Comparison of ENCODE assay signal across 28 mouse cellular contexts in genomic region chr6:100542154-100542997, GRCm38 (mm10).
DNase-seq lines count a peak whose midpoint lies in the region; ATAC-seq and TF ChIP-seq lines count a peak whose summit lies in the region.
"Had no signal": no experiment of that assay in that cellular context is flagged by ENCODE, and none has a peak within 500 bp of the region (broad histone marks: within the 10 kb centered on the region; RNA-seq: fewer than 3 reads in every experiment).

No protein-coding gene starts in this region.

- H3K4me3 ChIP-seq in forebrain, postnatal 0 days (ENCODE audit: low read depth, low read length): no peak overlapping the region
- H3K4me3 ChIP-seq in forebrain, embryonic 10.5 days: no peak overlapping the region
- no peak overlapping the region for H3K4me3 ChIP-seq in midbrain, embryonic 16.5 days (ENCODE audit: low read depth, low read length)
- H3K4me3 ChIP-seq in midbrain, embryonic 14.5 days (replicated peaks; ENCODE audit: low read depth, low read length): no peak overlapping the region
- no peak overlapping the region for H3K4me3 ChIP-seq in hindbrain, postnatal 0 days (ENCODE audit: low read length)
- no peak overlapping the region for H3K4me3 ChIP-seq in heart, embryonic 10.5 days
- H3K4me3 ChIP-seq: layer of hippocampus, adult 2 months; liver, embryonic 12.5 days; neural tube, embryonic 12.5 days; stomach, embryonic 15.5 days had no signal

- H3K27ac ChIP-seq in forebrain, postnatal 0 days (ENCODE audit: low read depth, low read length): no peak overlapping the region
- H3K27ac ChIP-seq in forebrain, embryonic 10.5 days: no peak overlapping the region
- no peak overlapping the region for H3K27ac ChIP-seq in midbrain, embryonic 16.5 days (ENCODE audit: low read length)
- no peak overlapping the region for H3K27ac ChIP-seq in midbrain, embryonic 14.5 days (replicated peaks; ENCODE audit: low read depth, low read length)
- H3K27ac ChIP-seq in hindbrain, postnatal 0 days: no peak overlapping the region
- no peak overlapping the region for H3K27ac ChIP-seq in heart, embryonic 10.5 days
- H3K27ac ChIP-seq: layer of hippocampus, adult 2 months; liver, embryonic 12.5 days; neural tube, embryonic 12.5 days; stomach, embryonic 15.5 days had no signal

- H3K4me1 ChIP-seq in forebrain, postnatal 0 days (ENCODE audit: insufficient read depth): no peaks in the 10 kb centered on the region
- peaks cover 7% of the 10 kb centered on the region for H3K4me1 ChIP-seq in forebrain, embryonic 10.5 days
- peaks cover 4% of the 10 kb centered on the region; the same call in 1 of the 2 replicates for H3K4me1 ChIP-seq in midbrain, embryonic 16.5 days (ENCODE audit: control insufficient read depth, insufficient read depth, low read length)
- no peaks in the 10 kb centered on the region for H3K4me1 ChIP-seq in midbrain, embryonic 14.5 days (ENCODE audit: control insufficient read depth, insufficient read depth, low read length)
- peaks cover 8% of the 10 kb centered on the region; the same call in 1 of the 2 replicates for H3K4me1 ChIP-seq in hindbrain, postnatal 0 days (ENCODE audit: insufficient read depth, low read length)
- H3K4me1 ChIP-seq in heart, embryonic 10.5 days: peaks cover 19% of the 10 kb centered on the region
- H3K4me1 ChIP-seq: liver, embryonic 12.5 days had no signal

- H3K36me3 ChIP-seq in forebrain, postnatal 0 days (ENCODE audit: insufficient read depth): no peaks in the 10 kb centered on the region
- H3K36me3 ChIP-seq in forebrain, embryonic 10.5 days (replicated peaks): no peaks in the 10 kb centered on the region
- H3K36me3 ChIP-seq in midbrain, embryonic 16.5 days (ENCODE audit: control insufficient read depth, insufficient read depth, low read length): no peaks in the 10 kb centered on the region
- H3K36me3 ChIP-seq in midbrain, embryonic 14.5 days (ENCODE audit: control insufficient read depth, insufficient read depth, low read length): no peaks in the 10 kb centered on the region
- H3K36me3 ChIP-seq in hindbrain, postnatal 0 days (ENCODE audit: insufficient read depth, low read length): no peaks in the 10 kb centered on the region
- H3K36me3 ChIP-seq in heart, embryonic 10.5 days: no peaks in the 10 kb centered on the region
- H3K36me3 ChIP-seq: G1E; liver, embryonic 12.5 days; neural tube, embryonic 12.5 days; stomach, embryonic 15.5 days had no signal

- no peak for DNase-seq in forebrain, postnatal 0 days
- no peak for DNase-seq in forebrain, embryonic 10.5 days (ENCODE audit: extremely low spot score, low spot score)
- no peak for DNase-seq in midbrain, embryonic 14.5 days
- peak; percentile 62 for DNase-seq in hindbrain, postnatal 0 days (ENCODE audit: low spot score)
- no peak for DNase-seq in heart, embryonic 10.5 days (ENCODE audit: low spot score)
- no peak for DNase-seq in urinary bladder, postnatal 10 days (ENCODE audit: low spot score)
- DNase-seq: adrenal gland, adult 2 months; B cell, adult 2 months; cerebellum, adult 2 months; cerebellum, postnatal 25 days; gastrocnemius, postnatal 10 days; heart, postnatal 10 days; kidney, postnatal 25 days; lung, adult 18-20 months; lung, postnatal 10 days; right cerebral cortex, adult 18-20 months; thymus, postnatal 25 days had no signal

- peak; percentile 53 for ATAC-seq in forebrain, postnatal 0 days
- peak; percentile 66; the same call in 1 of the 2 replicates for ATAC-seq in midbrain, embryonic 16.5 days
- no peak for ATAC-seq in midbrain, embryonic 14.5 days (ENCODE audit: low FRiP score, low TSS enrichment)
- ATAC-seq in hindbrain, postnatal 0 days: peak; percentile 75
- ATAC-seq: forebrain, embryonic 14.5 days; intestine, postnatal 0 days; liver, embryonic 12.5 days; Patski had no signal

- no peak for TF ChIP-seq CTCF in forebrain, postnatal 0 days (IDR thresholded peaks at IDR 0.05; ENCODE audit: low read depth)
- TF ChIP-seq CTCF in hindbrain, postnatal 0 days (IDR thresholded peaks at IDR 0.05; ENCODE audit: low read depth): no peak

- H3K9ac ChIP-seq in forebrain, postnatal 0 days: no peak overlapping the region
- H3K9ac ChIP-seq in midbrain, embryonic 16.5 days (ENCODE audit: low read depth, low read length): no peak overlapping the region
- no peak overlapping the region for H3K9ac ChIP-seq in midbrain, embryonic 14.5 days (replicated peaks; ENCODE audit: low read length)
- H3K9ac ChIP-seq in hindbrain, postnatal 0 days (replicated peaks; ENCODE audit: low read length): no peak overlapping the region
- H3K9ac ChIP-seq: liver, embryonic 12.5 days; neural tube, embryonic 12.5 days; stomach, embryonic 15.5 days had no signal

- H3K9me3 ChIP-seq in forebrain, postnatal 0 days (ENCODE audit: low read length): no peaks in the 10 kb centered on the region
- no peaks in the 10 kb centered on the region for H3K9me3 ChIP-seq in forebrain, embryonic 10.5 days
- H3K9me3 ChIP-seq in midbrain, embryonic 16.5 days (replicated peaks; ENCODE audit: control insufficient read depth, low read length, poor library complexity, severe bottlenecking): no peaks in the 10 kb centered on the region
- H3K9me3 ChIP-seq in midbrain, embryonic 14.5 days (ENCODE audit: control insufficient read depth, low read length): no peaks in the 10 kb centered on the region
- no peaks in the 10 kb centered on the region for H3K9me3 ChIP-seq in hindbrain, postnatal 0 days (ENCODE audit: low read length)
- H3K9me3 ChIP-seq in heart, embryonic 10.5 days: no peaks in the 10 kb centered on the region
- H3K9me3 ChIP-seq: liver, embryonic 12.5 days; neural tube, embryonic 12.5 days; stomach, embryonic 15.5 days had no signal

- H3K27me3 ChIP-seq in forebrain, postnatal 0 days (ENCODE audit: insufficient read depth, low read length): no peaks in the 10 kb centered on the region
- H3K27me3 ChIP-seq in forebrain, embryonic 10.5 days (ENCODE audit: poor library complexity, severe bottlenecking): peaks cover 42% of the 10 kb centered on the region
- H3K27me3 ChIP-seq in midbrain, embryonic 16.5 days (ENCODE audit: control insufficient read depth, insufficient read depth, low read depth, low read length): no peaks in the 10 kb centered on the region
- no peaks in the 10 kb centered on the region for H3K27me3 ChIP-seq in midbrain, embryonic 14.5 days (ENCODE audit: control insufficient read depth, insufficient read depth, low read length)
- no peaks in the 10 kb centered on the region for H3K27me3 ChIP-seq in hindbrain, postnatal 0 days (ENCODE audit: insufficient read depth, low read length)
- peaks cover 42% of the 10 kb centered on the region for H3K27me3 ChIP-seq in heart, embryonic 10.5 days (ENCODE audit: insufficient read depth, poor library complexity, severe bottlenecking)
- H3K27me3 ChIP-seq: CH12.LX; stomach, embryonic 15.5 days had no signal

- H3K4me2 ChIP-seq in forebrain, postnatal 0 days (ENCODE audit: low read depth): no peak overlapping the region
- no peak overlapping the region for H3K4me2 ChIP-seq in midbrain, embryonic 16.5 days (ENCODE audit: low read length)
- no peak overlapping the region for H3K4me2 ChIP-seq in midbrain, embryonic 14.5 days (ENCODE audit: low read length)
- no peak overlapping the region for H3K4me2 ChIP-seq in hindbrain, postnatal 0 days (ENCODE audit: low read depth, low read length)
- H3K4me2 ChIP-seq: heart, embryonic 11.5 days; liver, embryonic 12.5 days; neural tube, embryonic 12.5 days; stomach, embryonic 15.5 days had no signal

- WGBS in forebrain, postnatal 0 days: 48% methylated on average over 15 of the region's 15 CpGs
- WGBS in forebrain, embryonic 10.5 days: 78% methylated on average over 15 of the region's 15 CpGs
- 51% methylated on average over 15 of the region's 15 CpGs for WGBS in midbrain, embryonic 16.5 days
- WGBS in midbrain, embryonic 14.5 days: 52% methylated on average over 15 of the region's 15 CpGs
- WGBS in hindbrain, postnatal 0 days: 36% methylated on average over 15 of the region's 15 CpGs
- 77% methylated on average over 15 of the region's 15 CpGs for WGBS in heart, embryonic 10.5 days
